Mouse (Mus musculus) A20 (cell line): ENCODE results near the gene Sf3a2.

Source experiments
- DNase-seq: peaks from one replicate; pipeline ENCODE4 v3.0.0-alpha.2; 2011; ENCODE audit warnings: low read depth, low spot score

Gene Sf3a2

DNA sequence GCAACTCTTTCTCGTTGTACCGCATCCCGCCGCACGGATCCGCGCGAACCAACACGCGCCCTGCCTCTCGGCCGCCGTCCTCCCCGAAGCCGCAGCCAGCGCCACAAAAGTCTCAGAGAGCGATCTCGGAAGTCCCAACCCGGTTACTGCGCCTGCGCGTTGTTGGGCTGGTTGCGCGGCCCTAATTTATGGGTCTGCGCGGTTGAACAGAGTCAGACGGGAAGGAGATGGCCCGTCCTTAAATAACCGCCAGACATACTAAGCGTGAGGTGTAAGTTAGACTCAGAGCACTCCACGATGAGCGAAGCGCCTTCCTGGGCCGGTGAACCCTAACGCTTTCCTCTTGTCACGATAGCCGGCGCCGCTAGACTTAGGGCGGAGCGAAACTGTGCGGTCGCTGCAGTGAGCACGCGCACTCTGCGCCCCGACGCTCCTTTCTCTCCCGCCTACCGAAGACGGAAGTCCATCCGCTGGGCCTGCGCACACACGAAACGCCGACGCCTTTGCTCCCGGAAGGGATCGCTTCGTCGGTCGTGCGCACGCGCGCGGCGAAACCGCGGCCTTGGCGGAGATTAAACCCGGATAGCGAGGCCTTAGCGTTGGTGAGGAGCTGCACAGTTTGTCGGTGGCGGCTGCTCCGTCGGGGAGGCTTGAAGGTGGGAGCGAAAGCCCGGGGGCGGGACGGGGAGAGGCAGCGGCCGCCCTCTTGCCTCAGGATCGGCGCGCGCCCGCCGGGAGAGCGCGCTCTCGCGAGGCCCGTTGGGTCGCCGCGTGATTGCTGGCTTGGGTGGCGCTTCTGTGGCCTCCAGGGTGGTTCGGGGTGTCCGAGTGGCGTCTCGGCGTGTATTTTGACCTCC lies at the start of gene Sf3a2, which contains the start of gene Plekhj1:
Gene Sf3a2, plus strand, starts transcription at position 49 of the 857 bp plus-strand sequence.
Gene Plekhj1, minus strand, starts transcription at position 477 of the 857 bp plus-strand sequence.
- peak; percentile 98 for DNase-seq

GRCm38 (mm10) chr10:80748609-80749008 lies 49.4 kb upstream of the Sf3a2 start:
- DNase-seq = peak; percentile 51

DNA sequence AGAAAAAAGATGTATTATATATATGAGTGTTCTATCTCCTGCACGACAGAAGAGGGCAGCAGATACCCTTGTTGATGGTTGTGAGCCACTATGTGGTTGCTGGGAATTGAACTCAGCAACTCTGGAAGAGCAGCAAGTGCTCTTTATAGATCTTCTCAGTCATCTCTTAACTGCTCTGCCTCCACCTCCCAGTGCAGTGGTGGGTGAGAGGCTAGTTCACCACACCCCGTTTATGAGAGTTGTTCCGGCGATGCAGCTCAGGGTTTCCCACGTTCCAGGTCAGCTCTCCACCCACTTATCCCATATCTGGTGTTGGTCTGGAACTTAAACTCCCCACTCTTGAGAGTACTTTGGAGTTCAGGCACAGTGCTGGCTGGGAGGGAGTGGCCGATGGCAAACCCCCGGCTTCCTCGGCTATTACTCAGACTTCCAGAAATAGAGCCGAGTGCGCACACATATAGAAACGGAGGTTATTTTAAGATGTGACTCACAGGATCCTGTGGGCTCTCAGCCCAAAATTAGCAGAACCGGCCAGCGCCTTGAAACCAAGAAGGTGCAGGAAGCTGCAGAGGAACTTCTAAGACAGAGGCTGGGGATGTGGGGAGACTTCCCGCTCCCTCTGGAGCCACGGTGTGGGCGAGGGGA lies 46.7 kb upstream of the Sf3a2 start:
- peak; percentile 79 for DNase-seq

DNA sequence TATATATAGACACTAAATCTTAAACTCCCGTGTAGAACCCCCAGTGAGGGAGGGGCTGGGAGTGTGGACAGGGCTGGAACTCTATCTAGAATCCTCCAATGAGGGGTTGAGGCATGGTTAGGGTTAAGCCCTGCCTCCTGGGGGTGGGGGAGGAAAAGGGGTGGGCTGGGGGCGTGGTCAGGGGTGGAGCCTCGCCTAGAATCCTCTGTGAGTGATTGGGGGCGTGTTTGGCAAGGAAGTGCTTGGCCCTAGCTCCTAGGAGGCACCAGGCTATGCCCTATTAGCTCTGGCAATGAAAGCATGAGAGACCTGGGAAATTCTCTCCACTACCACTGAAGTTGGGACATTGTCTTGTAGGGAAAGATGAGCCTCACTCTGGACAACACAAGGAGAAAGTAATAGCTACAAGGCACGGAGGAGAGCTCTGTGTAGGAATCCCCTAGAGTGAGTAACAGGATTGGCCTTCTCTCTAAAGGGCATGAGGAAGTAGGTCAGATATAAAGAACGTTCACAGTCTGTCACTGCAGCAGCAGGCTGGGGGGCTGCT lies 45.8 kb upstream of the Sf3a2 start:
- peak; percentile 93 for DNase-seq

DNA sequence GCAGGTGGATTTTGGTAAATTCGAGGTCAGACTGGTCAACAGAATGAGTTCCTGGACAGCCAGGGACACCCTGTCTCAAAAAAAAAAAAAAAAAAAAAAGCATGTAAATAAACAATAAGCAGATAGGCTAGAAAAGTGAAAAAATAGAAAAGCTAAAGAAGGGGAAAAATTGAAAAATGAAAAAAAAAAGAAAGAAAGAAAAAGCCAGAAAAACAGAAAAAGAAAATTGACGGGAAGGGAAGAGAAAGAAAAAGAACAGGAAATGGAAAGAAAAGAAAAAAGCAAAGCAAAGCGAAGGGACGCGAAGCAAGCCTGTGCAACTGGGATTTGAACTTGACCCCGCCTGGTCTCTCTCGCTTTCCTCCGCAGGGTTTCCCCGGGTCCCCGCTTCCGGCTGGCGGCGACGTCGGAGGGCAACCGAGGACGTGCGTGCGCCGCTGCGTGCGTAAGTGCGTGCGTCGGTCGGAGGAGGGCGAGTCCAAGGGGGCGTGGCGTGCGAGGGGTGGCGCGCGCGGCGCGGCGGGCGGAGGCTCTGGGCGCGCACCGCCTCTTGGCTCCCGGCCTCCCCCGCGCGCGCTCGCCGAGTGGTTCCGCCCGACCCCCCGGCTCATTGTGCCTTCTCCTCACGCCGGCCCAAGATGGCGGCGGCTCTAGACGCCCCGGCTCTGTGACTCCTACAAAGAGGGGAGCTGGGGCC lies 43.3 kb upstream of the Sf3a2 start, which contains the start of gene Dot1l:
Gene Dot1l, plus strand, starts transcription at position 613 of the 697 bp plus-strand sequence.
- DNase-seq = peak; percentile 99

DNA sequence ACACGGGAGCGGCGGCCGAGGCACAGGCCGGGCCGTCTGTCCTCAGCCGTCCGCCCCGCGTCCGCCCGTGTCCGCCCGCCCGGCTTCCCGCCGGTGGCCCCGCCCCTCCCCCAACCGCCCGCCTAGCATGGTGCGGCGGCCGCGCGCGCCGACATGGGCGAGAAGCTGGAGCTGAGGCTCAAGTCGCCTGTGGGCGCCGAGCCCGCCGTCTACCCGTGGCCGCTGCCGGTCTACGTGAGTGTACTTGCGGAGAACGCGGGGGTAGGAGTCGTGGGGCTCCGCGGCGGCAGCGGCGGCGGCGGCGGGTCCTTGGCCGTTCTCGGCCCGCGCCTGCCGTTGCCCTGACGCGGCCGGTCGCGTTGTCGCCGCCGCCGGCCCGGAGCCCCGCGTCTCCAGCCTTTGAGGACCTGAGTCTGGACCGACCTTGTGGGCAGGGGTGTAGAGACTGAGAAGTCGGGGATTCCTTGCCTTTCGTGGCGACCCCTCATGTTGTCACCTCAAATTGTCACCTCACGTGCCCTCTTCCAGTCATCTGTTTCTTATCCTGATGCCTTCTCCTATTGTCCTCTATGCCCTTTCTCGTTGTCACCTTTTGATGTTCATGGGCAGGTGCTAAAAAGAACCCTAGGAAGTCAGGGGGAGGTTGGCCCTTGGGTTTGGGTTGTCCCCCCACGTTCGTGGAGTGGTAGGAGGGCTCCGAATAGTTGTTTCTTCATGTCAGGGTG lies 42.5 kb upstream of the Sf3a2 start:
- no peak for DNase-seq

GRCm38 (mm10) chr10:80756099-80756498 lies 41.9 kb upstream of the Sf3a2 start:
- peak; percentile 24 for DNase-seq

DNA sequence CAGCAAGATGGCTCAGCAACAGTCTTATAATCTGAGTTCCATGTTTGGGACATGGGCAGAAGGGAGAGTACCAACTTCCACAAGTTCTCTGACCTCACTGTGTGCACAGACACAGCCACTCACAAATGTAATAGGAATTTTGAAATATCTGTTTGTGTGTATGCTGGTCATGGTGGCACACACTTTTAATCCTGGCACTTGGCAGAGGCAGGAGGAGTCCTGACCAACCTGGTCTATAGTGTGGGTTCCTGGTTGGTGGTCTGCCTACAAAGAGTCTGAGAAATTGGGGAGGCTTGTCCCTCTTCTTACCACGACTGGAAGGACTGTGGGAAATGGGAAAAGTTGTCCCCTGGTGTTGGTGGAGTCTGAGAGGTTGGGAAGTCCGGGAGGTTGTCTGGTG lies 41.5 kb upstream of the Sf3a2 start:
- DNase-seq = no peak

GRCm38 (mm10) chr10:80756967-80757366 lies 41.0 kb upstream of the Sf3a2 start:
- DNase-seq = peak; percentile 14

DNA sequence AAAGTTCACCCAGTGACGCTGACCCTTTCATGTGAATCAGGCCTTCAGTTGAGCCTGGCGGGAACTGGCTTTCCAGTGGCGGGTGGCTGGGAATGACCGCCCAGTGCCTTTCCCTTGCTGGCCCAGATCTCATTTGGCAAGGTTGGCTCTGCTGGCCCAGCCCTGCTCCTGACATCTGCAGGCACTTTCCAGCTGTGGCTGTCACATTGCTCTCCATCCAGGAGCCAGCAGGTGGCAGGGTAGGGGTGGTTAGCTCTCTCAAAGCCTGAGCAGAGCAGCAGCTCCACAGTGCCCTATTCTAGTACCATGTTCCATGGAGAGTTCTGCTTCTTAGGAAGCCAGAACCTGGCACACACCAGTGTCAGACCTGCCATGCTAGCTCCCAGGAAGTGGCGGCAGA lies 40.3 kb upstream of the Sf3a2 start:
- DNase-seq = peak; percentile 69

DNA sequence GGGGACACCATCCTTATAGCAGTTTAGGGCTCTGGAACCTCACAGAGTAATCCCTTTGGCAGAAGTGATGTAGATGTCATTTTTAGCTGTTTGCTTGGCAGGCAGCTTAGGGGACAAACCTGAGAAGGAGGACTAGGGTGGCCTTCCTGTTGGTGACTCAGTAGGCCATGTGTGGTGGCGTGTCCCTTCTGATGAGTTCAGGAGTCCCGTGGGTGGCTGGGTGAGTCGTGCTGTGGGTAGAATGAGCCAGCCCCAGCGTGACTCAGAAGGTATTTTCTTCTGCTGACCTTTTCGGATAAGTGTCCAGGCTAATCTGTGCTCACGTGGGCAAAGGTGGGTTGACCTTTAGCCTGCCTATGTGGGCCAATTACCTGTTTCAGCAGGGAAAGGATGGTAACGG lies 39.3 kb upstream of the Sf3a2 start:
- DNase-seq = no peak

GRCm38 (mm10) chr10:80760596-80761524 lies 37.1 kb upstream of the Sf3a2 start:
- DNase-seq = no peak

DNA sequence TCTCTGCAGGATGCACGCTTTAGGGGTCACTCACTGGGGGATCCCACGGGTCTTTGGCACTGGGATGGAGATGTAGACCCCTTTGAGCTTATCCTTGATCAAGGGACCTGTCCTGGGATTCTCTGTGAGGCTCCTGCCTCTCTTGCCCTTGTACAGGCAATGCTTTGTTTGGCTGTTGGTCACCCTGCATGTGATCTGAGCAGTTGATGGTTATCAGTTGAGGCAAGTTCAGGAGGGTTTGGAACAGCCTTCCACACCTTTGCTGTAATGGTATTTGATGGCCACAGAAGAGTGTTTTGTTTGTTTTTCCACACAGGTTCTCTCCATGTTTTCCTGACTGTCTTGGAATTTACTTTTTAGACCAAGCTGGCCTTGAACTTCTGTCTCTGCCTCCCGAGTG lies 36.2 kb upstream of the Sf3a2 start:
- DNase-seq = no peak

DNA sequence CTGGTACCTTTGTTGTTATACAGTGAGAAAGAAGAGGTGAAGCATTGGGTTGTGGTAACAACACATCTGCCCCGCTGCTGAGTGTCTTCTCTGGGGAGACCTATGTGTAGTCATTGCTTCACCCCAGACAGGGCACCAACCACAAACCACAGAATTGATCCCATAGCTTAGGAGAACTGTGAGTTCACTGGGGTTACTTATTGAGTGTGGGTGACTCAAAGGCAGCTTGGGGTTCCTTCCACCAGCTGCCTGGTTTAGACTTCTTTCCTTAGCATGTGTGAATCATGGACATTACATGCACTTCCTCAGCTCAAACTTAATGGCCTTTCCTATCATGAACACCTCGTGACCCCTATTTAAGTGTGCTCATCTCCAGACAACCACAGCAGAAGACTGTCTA lies 34.5 kb upstream of the Sf3a2 start:
- DNase-seq = no peak

DNA sequence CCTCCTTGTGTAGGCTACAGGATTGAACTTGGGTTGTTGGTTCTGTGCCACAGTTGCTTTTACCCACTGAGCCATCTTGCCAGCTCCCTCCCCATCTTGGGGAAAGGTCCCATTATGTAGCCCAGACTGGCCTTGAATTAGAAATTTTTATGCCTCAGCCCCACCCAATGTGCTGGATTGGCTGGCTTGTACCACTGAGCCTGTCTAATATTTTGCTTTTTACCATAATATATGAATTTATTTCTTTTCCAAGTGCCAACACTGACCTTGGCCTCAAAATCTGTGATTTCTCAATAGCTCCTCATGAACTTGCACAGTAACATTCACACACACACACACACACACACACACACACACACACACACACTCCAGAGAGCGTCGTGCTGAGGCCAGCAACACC lies 32.3 kb upstream of the Sf3a2 start:
- DNase-seq = no peak

DNA sequence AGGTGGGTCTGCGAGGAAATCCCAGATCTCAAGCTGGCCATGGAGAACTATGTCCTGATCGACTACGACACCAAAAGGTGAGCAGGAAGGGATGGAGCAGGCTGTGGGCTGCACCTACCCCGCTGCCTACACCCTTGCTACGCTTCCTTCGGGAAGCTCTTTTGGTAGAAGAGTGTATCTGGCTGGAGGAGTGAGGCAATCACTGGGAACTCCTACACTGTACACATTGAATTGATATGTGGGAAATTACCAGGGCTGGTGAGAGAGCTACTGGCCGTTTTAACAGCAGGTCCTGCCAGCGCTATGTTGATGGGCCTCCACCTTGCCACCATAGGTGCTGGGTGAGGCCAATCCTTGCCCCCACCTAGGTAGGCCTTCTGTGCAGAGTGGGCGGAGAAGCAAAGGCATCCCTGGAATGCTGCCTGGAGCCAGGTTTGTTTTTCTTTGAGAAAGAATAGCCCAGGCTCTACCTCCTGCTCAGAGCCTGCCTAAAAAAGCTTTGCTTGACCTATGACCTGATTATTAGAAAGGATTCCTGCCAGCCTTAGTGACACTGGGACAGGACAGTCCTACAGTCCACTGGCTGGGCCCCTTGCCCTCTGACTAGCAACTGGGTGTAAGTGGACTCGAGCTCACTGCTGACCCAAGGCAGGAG lies 31.7 kb upstream of the Sf3a2 start:
- no peak for DNase-seq

GRCm38 (mm10) chr10:80768365-80768764 lies 29.6 kb upstream of the Sf3a2 start:
- no peak for DNase-seq

- no peak for DNase-seq
Observed at GRCm38 (mm10) chr10:80773816-80774215, 24.2 kb upstream of the Sf3a2 start.

DNA sequence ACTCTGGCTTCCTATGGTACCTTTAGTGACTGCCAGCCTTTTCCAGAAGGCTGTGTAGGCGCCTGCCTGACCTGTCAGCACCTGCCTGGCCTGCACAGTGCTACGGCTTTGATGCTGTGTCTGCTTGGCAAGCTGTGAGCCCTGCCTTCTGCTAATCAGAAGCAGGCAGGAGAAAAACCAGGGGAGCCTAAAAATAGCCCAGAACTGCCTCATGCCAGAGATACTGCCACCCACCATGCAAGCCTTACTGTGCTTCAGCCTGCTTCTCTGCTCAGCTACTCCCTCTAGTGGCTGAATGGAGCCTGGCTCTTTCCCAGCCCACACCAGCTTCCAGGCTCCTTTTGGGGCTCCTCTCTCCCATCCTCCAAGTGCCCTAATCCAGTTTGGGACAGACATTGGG lies 23.4 kb upstream of the Sf3a2 start:
- peak; percentile 49 for DNase-seq

DNA sequence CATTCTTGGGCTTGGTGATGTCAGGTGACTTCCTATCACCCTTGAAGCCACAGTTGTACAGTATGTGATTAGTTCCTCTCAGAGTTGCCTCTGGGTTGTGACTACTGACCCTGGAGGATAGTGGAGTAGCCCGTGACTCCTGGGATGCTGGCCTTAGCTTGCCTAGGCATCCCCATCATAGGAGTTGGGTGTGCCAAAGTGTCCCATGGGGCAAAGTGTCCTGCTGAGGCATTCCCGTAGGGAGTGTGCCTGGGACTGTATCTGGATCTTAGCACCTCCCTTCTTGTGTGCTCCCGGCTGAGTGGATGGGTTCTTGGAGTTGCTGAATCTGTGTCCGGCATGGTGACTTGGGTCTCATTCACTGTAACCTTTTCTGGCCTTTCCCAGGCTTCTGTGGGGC lies 23.0 kb upstream of the Sf3a2 start:
- no peak for DNase-seq
